Mouse (Mus musculus): ENCODE data around the gene Tmem184b. TPM values are rescaled to one million over a fixed set of nuclear protein-coding genes. Genes with fewer than 3 reads are reported as not detected.
A peak's percentile ranks its signal among the peaks of the same experiment; 100 is the strongest.

The Tmem184b gene
- polyA plus RNA-seq, 1 experiment from 2014 or later: 58.5 TPM

DNA sequence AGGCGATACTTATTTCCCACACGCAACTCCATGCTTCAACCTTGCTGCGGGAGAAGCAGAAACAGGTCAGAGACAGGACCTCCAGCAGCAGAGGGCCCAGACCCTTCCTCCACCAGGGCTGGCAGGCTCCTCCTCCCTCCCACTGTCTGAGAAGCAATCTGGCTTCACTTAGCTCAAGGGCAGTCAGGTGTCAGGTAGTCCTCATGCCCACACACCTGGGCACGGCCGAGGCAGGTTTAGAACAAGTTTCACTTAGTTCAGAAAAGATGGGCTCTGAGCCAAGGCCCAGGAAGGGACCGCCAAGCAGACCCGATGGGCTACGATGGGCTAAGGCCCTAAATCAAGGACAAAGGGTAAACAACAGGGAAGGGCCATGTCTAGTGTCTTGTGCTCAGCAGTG, 35.4 kb upstream of the Tmem184b start:
- H3K4me2 ChIP-seq: 0 out of 2 replicates have a peak overlapping the region, but pooled peaks have one; percentile 4

GRCm38 (mm10) chr15:79438209-79438810, 34.9 kb upstream of the Tmem184b start:
- ATAC-seq (ENCODE audit: insufficient read depth, low FRiP score, low read depth): no peak
- Histone ChIP-seq H3K27me3 (replicated peaks) (no peaks in the 10 kb centered on the region), H3K4me3 (replicated peaks) (no peak overlapping the region), H3K36me3 (peaks cover 12% of the 10 kb centered on the region; the same call in 1 of the 2 replicates), H3K9me3 (no peaks in the 10 kb centered on the region), H3K4me2 (0 out of 2 replicates have a peak overlapping the region, but pooled peaks have one; percentile 4), H3K27ac (no peak overlapping the region), H3K4me1 (peaks cover 53% of the 10 kb centered on the region), H3K9ac (no peak overlapping the region)
- WGBS: 71% methylated on average over 6 of the region's 6 CpGs

More for the DNA sequence above, 35.4 kb upstream of the Tmem184b start:
- no peaks in the 10 kb centered on the region for H3K27me3 ChIP-seq (replicated peaks)
- H3K27ac ChIP-seq: no peak overlapping the region
- no peak overlapping the region for H3K4me3 ChIP-seq (replicated peaks)
- H3K4me1 ChIP-seq: peaks cover 53% of the 10 kb centered on the region
- peaks cover 12% of the 10 kb centered on the region; the same call in 1 of the 2 replicates for H3K36me3 ChIP-seq
- no peaks in the 10 kb centered on the region for H3K9me3 ChIP-seq
- no peak for ATAC-seq (ENCODE audit: insufficient read depth, low FRiP score, low read depth)
- H3K9ac ChIP-seq: no peak overlapping the region
- WGBS: 59% methylated on average over 8 of the region's 8 CpGs

GRCm38 (mm10) chr15:79437541-79438208, 34.3 kb upstream of the Tmem184b start:
- WGBS: 81% methylated on average over 12 of the region's 12 CpGs
- ATAC-seq (ENCODE audit: insufficient read depth, low FRiP score, low read depth): no peak
- H3K4me2 ChIP-seq: no peak overlapping the region
- H3K9ac ChIP-seq: no peak overlapping the region
- no peaks in the 10 kb centered on the region for H3K27me3 ChIP-seq (replicated peaks)
- no peak overlapping the region for H3K27ac ChIP-seq
- H3K4me3 ChIP-seq (replicated peaks): no peak overlapping the region
- H3K9me3 ChIP-seq: no peaks in the 10 kb centered on the region
- peaks cover 53% of the 10 kb centered on the region for H3K4me1 ChIP-seq
- H3K36me3 ChIP-seq: peaks cover 12% of the 10 kb centered on the region; the same call in 1 of the 2 replicates

DNA sequence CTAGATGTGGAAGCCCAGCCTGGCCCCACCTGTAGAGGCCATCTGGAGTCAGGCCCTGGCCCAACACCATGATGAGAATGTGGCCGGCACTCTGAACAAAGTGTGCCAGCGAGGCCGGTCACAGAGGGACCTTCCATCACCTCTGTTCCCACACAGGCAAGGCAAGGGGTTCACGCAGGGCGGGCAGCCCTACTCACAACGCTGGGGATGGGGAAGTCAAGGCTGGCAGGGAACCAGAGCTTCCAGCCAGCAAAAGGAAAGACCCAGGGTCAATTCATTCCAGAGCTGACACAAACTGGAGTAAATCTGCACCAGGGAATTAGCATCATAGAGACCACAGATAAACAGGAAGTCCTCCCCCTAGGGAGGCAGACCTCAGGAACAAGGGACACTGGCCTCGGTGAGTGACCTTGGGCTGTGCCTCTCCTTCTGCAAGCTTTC, 33.1 kb upstream of the Tmem184b start:
- H3K27me3 ChIP-seq (replicated peaks): no peaks in the 10 kb centered on the region
- H3K9me3 ChIP-seq: no peaks in the 10 kb centered on the region
- ATAC-seq (ENCODE audit: insufficient read depth, low FRiP score, low read depth): no peak
- peaks cover 48% of the 10 kb centered on the region for H3K4me1 ChIP-seq
- no peak overlapping the region for H3K4me3 ChIP-seq (replicated peaks)
- 62% methylated on average over 7 of the region's 7 CpGs for WGBS
- no peak overlapping the region for H3K9ac ChIP-seq
- no peak overlapping the region for H3K4me2 ChIP-seq
- H3K27ac ChIP-seq: no peak overlapping the region
- peaks cover 15% of the 10 kb centered on the region for H3K36me3 ChIP-seq

DNA sequence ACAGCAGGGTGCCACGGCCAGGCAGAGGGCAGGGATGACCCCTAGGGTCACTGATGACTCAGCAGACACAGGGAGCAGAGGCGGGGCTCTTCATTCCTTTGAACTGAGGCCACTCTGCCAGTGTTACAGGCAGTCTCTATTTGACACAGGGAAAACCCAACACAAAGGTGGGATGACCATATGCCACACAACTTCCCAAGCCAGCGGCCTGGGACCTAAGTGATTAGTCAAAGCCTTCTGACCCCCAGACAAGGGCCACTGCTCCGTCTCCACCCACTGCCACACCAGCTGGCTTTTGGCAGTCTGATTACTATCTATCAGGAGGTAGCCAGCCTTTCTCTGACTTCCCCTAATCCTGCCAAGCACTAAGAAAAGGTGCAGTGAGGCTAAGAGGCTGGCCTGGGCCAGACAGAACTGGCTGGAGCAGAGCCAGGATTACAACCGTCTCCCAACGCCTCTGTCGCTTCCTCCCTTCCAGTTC, 31.9 kb upstream of the Tmem184b start:
- WGBS: 36% methylated on average over 7 of the region's 7 CpGs
- Histone ChIP-seq H3K4me3 (replicated peaks) (no peak overlapping the region), H3K36me3 (peaks cover 20% of the 10 kb centered on the region), H3K4me2 (no peak overlapping the region), H3K27me3 (replicated peaks) (no peaks in the 10 kb centered on the region), H3K9ac (no peak overlapping the region), H3K9me3 (no peaks in the 10 kb centered on the region), H3K27ac (no peak overlapping the region), H3K4me1 (peaks cover 42% of the 10 kb centered on the region)
- no peak for ATAC-seq (ENCODE audit: insufficient read depth, low FRiP score, low read depth)

- Histone ChIP-seq H3K9ac (no peak overlapping the region), H3K4me2 (no peak overlapping the region), H3K36me3 (peaks cover 33% of the 10 kb centered on the region), H3K27ac (peak overlapping the region; percentile 81), H3K4me3 (replicated peaks) (no peak overlapping the region), H3K9me3 (no peaks in the 10 kb centered on the region), H3K4me1 (peaks cover 21% of the 10 kb centered on the region), H3K27me3 (replicated peaks) (no peaks in the 10 kb centered on the region)
- peak; percentile 56; the same call in 1 of the 2 replicates for ATAC-seq (ENCODE audit: insufficient read depth, low FRiP score, low read depth)
- 37% methylated on average over 21 of the region's 21 CpGs for WGBS
Measured at GRCm38 (mm10) chr15:79432892-79433291, 29.5 kb upstream of the Tmem184b start.

GRCm38 (mm10) chr15:79432328-79432727, 29.0 kb upstream of the Tmem184b start:
- Histone ChIP-seq H3K27me3 (replicated peaks) (no peaks in the 10 kb centered on the region), H3K9me3 (no peaks in the 10 kb centered on the region), H3K27ac (peak overlapping the region; percentile 81), H3K4me1 (peaks cover 21% of the 10 kb centered on the region), H3K4me2 (peak overlapping the region; percentile 21; the same call in 1 of the 2 replicates), H3K4me3 (replicated peaks) (no peak overlapping the region), H3K36me3 (peaks cover 39% of the 10 kb centered on the region), H3K9ac (no peak overlapping the region)
- WGBS: 74% methylated on average over 11 of the region's 11 CpGs
- no peak for ATAC-seq (ENCODE audit: insufficient read depth, low FRiP score, low read depth)

- no peak overlapping the region for H3K9ac ChIP-seq
- 59% methylated on average over 7 of the region's 7 CpGs for WGBS
Measured at GRCm38 (mm10) chr15:79431925-79432324, 28.6 kb upstream of the Tmem184b start.

DNA sequence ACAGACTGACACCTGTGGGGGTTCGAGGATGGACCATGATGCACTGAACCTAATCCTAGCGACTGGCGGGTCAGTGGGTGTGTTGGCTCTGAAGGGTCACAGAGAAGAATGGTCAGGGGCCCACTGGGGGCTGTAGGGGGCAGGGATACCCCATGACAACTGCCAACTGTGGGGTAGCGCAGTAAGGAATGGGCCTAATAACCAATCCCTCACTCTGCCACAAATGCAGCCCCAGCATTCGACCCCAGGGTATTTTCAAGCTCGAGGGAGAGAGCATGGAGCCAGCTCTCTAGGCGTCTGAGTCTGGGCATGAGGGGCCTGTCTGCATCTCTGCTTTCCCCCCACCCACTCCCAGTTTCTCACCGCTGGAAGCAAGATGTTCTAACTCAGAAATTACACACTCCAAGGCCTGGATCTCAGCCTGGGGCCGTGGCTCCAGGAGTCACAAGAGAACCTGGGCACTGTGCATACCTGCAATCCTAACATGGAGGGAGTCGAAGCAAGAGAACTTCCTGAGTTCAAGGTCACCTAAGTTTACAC, 27.2 kb upstream of the Tmem184b start:
- WGBS: 77% methylated on average over 10 of the region's 10 CpGs
- H3K36me3 ChIP-seq: peaks cover 53% of the 10 kb centered on the region
- ATAC-seq (ENCODE audit: insufficient read depth, low FRiP score, low read depth): no peak
- no peaks in the 10 kb centered on the region for H3K27me3 ChIP-seq (replicated peaks)
- H3K4me1 ChIP-seq: peaks cover 6% of the 10 kb centered on the region; the same call in 1 of the 2 replicates
- H3K9ac ChIP-seq: no peak overlapping the region
- no peak overlapping the region for H3K4me2 ChIP-seq
- H3K27ac ChIP-seq: no peak overlapping the region
- no peak overlapping the region for H3K4me3 ChIP-seq (replicated peaks)
- no peaks in the 10 kb centered on the region for H3K9me3 ChIP-seq

More at GRCm38 (mm10) chr15:79431925-79432324, 28.6 kb upstream of the Tmem184b start:
- peaks cover 43% of the 10 kb centered on the region for H3K36me3 ChIP-seq
- no peaks in the 10 kb centered on the region for H3K9me3 ChIP-seq
- peak overlapping the region; percentile 21; the same call in 1 of the 2 replicates for H3K4me2 ChIP-seq
- ATAC-seq (ENCODE audit: insufficient read depth, low FRiP score, low read depth): no peak; the same call in 1 of the 2 replicates
- H3K4me1 ChIP-seq: peaks cover 19% of the 10 kb centered on the region
- H3K4me3 ChIP-seq (replicated peaks): no peak overlapping the region
- no peaks in the 10 kb centered on the region for H3K27me3 ChIP-seq (replicated peaks)
- H3K27ac ChIP-seq: peak overlapping the region; percentile 81

- H3K4me1 ChIP-seq: peaks cover under 1% of the 10 kb centered on the region; the same call in 1 of the 2 replicates
- no peak for ATAC-seq (ENCODE audit: insufficient read depth, low FRiP score, low read depth)
- H3K4me3 ChIP-seq (replicated peaks): no peak overlapping the region
- H3K27me3 ChIP-seq (replicated peaks): no peaks in the 10 kb centered on the region
- no peak overlapping the region for H3K4me2 ChIP-seq
- H3K9ac ChIP-seq: no peak overlapping the region
- no peak overlapping the region for H3K27ac ChIP-seq
- H3K36me3 ChIP-seq: peaks cover 53% of the 10 kb centered on the region
- WGBS: 83% methylated on average over 8 of the region's 9 CpGs
- no peaks in the 10 kb centered on the region for H3K9me3 ChIP-seq
Measured at GRCm38 (mm10) chr15:79429994-79430393, 26.6 kb upstream of the Tmem184b start.

- H3K4me3 ChIP-seq (replicated peaks): no peak overlapping the region
- H3K27ac ChIP-seq: no peak overlapping the region
- H3K9me3 ChIP-seq: no peaks in the 10 kb centered on the region
- 82% methylated on average over 12 of the region's 12 CpGs for WGBS
- H3K4me1 ChIP-seq: no peaks in the 10 kb centered on the region; the same call in 1 of the 2 replicates
- no peaks in the 10 kb centered on the region for H3K27me3 ChIP-seq (replicated peaks)
- H3K9ac ChIP-seq: no peak overlapping the region
- no peak for ATAC-seq (ENCODE audit: insufficient read depth, low FRiP score, low read depth)
- peaks cover 57% of the 10 kb centered on the region for H3K36me3 ChIP-seq
- H3K4me2 ChIP-seq: no peak overlapping the region
Measured at GRCm38 (mm10) chr15:79429527-79429926, 26.2 kb upstream of the Tmem184b start.

GRCm38 (mm10) chr15:79428616-79429015, 25.2 kb upstream of the Tmem184b start:
- Histone ChIP-seq H3K27ac (no peak overlapping the region), H3K27me3 (replicated peaks) (no peaks in the 10 kb centered on the region), H3K9ac (no peak overlapping the region), H3K9me3 (no peaks in the 10 kb centered on the region), H3K4me2 (no peak overlapping the region), H3K36me3 (peaks cover 63% of the 10 kb centered on the region), H3K4me3 (replicated peaks) (no peak overlapping the region), H3K4me1 (no peaks in the 10 kb centered on the region; the same call in 1 of the 2 replicates)
- ATAC-seq (ENCODE audit: insufficient read depth, low FRiP score, low read depth): no peak
- WGBS: 81% methylated on average over 4 of the region's 4 CpGs

Measured in stomach, embryonic 15.5 days (tissue).